Mouse (Mus musculus) brain, embryonic 14.5 days (tissue): ENCODE measurements around the gene Pknox1.

Experiments
- CTCF ChIP-seq: fragments of 200-500 bp; IDR thresholded peaks from 2 replicates; pipeline ENCODE4 v1.5.1; 2012; ENCODE audit warnings: inconsistent platforms, mild to moderate bottlenecking, moderate library complexity, borderline replicate concordance; ENCODE audit not compliant: insufficient read depth, insufficient read length; ENCODE audit errors: extremely low read depth
- POLR2A ChIP-seq: fragments of 200-500 bp; IDR thresholded peaks from 2 replicates; pipeline ENCODE4 v1.6.1; 2012; ENCODE audit warnings: mild to moderate bottlenecking, inconsistent platforms, borderline replicate concordance; ENCODE audit not compliant: poor library complexity, insufficient read depth, insufficient read length, severe bottlenecking; ENCODE audit errors: extremely low read depth

- TF ChIP-seq CTCF: peak; percentile 60; the same call in 1 of the 2 replicates
- TF ChIP-seq POLR2A: no peak
Observed at GRCm38 (mm10) chr17:31529314-31529713, 35.2 kb upstream of the Pknox1 start.
